Mouse (Mus musculus) neutrophil, adult 5-6 weeks (primary cell): ENCODE data around the gene Nek1. TPM values are rescaled to one million over a fixed set of nuclear protein-coding genes. Genes with fewer than 3 reads are reported as not detected.

Experiments
- ATAC-seq: fragments of 151-379, 151-347 bp; 2 replicates; pipeline ENCODE4 v1.8.0; 2017; ENCODE audit warnings: mild to moderate bottlenecking, moderate TSS enrichment; ENCODE audit not compliant: insufficient number of reproducible peaks, poor library complexity, low FRiP score, severe bottlenecking; ENCODE audit errors: extremely low read depth
- total RNA-seq: library from RNA; stranded (forward); fragments of 200-1000 nt; gene quantifications from 2 replicates; pipeline ENCODE4 v1.2.3, GENCODE M21; 2017

Gene Nek1
- 8.6 and 12.1 TPM in 2 replicates for total RNA-seq

DNA sequence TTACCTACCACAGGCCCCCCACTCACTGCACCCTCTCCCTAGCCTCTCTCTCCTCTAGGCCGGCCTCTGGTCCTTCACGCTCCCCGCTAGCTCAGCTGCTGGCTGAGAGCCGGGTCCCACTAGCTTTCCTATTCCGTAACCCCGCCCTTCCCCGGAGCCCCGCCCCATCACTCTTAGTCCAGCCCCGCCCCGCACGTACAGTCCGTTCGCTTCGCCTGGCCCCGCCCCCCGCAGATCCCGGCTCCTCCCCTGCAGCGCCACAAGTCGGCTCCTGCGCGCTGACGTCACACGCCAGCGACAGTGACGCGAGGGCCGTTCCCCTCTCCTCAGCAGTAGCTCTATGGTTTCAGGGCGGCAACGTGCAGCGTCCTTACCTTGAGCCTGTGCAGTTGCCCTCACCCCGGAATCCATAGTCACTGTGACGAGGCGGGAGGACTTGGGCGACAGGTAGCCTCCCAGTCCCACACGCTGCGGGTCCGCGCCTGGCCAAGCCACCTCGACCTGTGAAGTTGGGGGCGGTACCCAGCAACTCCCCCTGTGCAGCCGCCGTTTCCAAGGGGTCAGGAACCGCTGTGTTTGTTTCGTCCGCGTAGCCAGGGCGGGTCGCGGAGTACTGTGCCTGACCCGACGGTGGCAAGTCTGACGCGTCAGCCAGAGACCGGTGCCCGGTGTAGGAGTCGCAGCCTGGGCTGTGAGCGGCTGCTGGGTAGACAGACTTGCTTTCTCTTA lies at the start of gene Nek1:
Nek1 (plus strand) TSS at position 286 of the 729 bp plus-strand sequence.
- ATAC-seq: peak; percentile 95

DNA sequence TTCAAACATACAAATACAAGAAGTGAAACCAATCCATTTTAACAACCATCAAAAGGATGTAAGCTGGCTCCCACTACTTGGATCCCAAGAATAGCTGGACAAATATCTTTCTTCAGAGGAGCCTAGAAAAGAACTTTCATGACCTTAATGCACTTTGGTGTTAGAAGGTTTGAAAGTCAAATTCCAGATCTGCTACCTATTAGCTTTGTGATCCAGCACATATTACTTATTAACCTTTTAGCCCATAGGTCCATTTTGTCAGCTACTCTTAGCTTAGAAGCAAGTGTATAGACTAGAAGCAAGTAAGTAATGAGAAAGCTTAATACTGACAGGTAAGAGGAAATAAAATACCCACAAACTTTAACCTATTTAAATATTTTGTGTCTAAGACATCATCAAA lies 45.5 kb upstream of the Nek1 start:
- ATAC-seq: no peak

DNA sequence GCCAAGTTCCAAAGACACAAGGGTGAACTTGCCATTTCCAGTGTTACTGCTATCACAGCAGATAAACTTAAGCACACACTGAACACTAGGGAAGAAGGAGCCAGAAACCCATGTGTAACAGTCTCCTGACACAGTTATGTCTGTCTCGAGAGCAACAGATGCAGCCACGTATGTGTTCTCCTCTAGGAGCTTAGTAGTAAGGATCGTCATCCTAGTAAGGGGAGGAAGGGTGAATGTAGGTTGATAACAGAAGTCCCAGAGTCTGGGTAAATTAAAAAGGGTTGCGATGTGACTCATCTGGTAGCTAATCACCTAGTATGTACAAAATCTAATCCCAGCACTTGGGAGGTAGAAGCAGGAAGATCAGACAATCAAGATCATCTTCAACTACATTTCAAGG lies 43.1 kb upstream of the Nek1 start:
- no peak for ATAC-seq

DNA sequence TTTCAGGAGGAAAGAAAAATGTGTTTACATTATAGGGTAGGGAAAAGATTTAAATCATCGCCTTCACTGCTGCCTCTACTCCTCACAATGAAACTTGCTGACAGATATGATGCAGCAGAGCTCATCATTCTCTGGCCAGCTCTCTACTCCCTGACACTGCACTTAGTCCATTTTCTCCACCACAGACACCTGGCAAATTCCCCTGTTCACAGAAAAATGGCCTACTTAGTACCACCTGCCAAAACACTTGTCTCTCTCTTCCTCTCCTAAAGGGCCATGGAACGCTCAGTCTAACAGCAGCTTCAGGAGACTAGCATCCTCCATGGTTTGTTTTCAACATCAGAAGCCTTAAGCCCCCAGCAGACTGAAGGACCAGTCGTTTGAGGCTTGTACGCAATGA lies 41.7 kb upstream of the Nek1 start:
- no peak for ATAC-seq

DNA sequence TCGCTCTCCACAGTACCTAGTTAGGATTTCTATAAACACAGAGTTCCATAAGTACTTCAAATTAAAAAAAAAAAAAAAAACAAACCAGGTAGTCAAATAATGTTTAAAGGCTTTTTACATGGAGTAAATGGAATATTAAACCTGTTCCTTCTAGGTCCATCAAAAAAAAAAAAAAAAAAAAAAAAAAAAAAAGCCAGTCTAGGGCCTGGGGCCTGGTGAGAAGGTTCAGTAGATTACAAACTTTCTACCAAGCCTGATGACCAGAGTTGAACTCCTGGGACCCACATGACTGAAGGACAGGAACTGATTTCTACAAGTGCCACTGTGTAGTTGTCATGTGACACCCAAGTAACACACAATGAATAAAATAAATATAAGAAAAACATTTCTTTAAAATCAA lies 41.2 kb upstream of the Nek1 start:
- ATAC-seq: no peak

DNA sequence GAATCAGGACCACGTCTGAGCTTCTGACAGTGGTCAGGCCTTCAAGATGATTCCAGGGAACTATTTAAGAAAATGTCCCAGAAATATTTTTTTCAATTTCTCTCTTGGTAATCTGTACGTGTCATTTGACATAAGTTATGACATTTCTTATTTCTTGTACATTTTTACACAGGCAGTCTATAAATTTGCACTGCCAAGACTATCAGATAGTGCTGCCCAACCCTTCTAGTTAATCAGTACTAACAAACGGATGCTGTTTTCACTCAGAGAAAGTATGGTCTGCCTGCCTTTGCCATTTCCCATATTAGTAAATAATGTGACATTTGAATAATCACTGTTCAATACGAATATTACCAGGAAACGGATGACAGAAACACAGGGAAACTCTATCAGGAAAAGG lies 40.2 kb upstream of the Nek1 start:
- ATAC-seq: no peak

DNA sequence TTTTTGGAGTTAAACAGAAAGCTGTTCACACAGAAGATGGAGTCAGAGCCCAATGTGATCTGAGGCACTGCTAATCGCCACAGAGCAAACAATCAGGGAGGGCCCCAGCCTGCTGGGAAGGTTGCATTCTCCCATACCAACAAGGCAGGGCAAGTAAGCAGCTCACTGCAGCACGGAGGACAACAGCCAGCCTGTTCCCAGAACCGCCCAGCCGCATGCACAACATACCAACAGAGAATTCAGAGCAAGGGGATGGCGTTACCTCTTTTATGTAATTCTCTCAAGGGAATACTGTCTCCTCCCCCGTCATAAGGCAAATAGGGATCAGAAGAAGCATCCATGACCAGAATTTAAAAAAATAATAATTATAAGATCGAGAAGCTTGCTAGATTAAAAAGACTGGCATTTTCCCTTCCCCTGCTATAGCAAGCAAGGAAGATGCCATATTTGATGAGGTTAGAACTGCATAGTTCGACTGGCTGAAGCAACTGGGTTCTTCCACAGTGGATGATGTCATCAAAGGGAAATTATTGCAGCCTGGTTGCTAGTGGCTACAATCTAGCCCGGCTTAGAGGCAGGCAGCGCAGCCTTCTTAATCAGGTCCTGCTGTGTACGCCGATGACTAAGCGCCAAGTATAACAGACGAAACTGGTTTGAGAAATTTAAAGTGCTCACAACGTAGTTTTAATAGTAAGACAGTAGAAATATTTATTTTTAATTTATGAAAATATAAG lies 38.5 kb upstream of the Nek1 start:
- ATAC-seq: peak; percentile 46; the same call in 1 of the 2 replicates

DNA sequence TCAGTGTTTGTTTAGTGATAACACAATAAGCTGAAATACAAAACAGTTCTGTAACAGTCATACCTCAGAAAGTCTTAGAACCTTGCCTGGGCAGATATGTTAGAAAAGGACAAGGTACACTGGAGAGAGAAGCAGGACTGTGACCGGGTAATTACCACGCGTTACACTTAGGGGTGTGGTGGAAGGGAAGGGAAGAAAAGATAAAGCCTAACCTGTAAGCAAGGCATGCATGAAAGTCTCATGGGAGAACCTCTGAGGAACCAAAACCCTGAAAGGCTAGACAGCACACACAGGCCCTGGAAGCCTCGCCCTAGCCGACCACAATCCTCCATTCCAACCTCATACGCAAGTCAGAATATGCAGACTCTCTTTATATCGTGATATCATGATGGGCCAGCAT lies 36.1 kb upstream of the Nek1 start:
- ATAC-seq: peak; percentile 76

DNA sequence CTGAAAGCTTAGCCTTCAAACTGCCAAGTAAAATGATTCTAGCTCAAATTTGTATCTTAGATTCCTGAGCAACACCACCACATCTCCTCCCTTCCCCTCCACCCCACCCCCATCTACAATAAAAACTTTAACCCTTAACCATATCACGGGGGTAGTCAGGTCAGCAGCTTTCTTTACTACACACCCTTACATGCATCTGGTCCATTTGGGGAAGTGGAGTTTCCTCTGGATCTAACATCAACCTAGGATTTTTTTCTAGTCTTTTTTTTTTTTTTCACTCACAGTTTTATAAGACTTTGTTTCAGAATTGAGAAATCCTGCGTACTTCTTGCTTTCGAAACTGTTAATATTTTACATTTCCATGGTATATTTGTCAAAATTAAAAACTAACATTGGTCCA lies 30.2 kb upstream of the Nek1 start:
- no peak for ATAC-seq

DNA sequence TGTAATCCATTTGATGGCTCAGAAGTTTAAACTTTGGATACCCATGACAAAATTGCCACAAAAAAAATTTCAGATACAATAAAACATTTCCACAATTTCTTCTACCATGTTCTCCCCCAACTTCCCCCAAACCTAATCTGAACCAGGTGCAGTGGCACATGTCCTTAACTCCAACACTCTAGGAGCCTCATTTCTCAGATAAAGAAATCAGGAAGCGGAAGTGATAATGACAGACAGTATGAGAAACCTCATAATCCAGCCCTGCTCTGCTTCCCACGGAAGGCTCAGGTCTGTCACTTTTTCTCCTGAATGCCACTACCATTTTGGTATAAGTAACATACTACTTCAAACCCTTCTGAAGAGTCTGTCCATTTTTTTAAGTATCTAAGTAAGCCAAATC lies 29.1 kb upstream of the Nek1 start:
- no peak for ATAC-seq

DNA sequence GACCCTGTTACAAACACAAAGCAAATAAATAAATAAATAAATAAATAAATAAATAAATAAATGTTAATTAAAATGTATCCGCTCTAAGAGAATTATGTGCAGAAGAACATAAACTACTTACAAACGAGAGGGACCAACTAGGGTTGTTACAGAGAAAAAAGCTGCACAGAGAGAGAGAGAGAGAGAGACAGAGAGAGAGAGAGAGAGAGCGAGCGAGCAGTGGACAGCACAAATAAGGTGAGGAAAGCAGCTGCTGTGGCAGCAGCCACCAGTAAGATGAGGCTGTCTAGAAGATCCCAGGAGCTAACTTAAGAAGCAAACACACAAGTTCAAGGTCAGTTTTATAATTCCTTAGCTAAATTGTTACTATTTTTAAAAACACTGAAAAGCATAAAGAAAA lies 28.5 kb upstream of the Nek1 start:
- ATAC-seq: no peak

DNA sequence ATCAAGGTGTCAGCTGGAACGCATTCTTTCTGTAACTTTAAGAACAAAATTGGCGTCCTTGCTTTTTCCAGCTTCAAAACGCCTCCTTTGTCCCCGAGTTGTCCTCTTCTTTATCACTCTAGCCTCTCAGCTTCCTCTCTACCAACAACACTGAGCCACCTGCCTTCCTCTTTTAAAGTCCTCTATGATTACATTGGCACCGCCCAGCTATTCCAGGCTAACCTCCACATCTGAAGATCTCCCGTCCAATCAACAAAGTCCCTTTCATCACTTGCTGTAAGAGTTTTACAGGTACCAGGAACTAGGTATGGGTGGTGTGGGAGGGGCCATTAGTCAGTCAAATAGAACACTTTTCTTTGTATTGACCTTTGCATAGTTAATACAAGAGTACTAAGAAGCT lies 27.7 kb upstream of the Nek1 start:
- ATAC-seq: no peak

DNA sequence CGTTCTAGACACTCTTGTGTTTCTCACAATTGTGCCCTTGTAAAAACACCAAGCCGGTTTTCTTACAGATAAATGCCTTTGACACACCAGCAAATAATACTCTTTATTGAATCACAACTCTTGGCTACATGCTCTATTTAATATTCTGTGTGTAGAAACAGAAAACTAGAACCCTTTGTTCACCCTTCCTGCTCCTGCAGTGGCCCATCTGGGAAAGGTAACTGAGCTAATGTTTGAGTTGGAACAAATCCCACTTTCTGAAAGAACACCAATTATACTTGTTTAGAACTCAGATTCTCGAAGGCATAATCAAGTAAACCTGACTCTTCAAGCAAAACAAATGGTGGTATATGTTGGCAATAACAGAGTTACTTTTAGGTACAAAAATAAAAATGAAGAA lies 27.3 kb upstream of the Nek1 start:
- no peak for ATAC-seq

DNA sequence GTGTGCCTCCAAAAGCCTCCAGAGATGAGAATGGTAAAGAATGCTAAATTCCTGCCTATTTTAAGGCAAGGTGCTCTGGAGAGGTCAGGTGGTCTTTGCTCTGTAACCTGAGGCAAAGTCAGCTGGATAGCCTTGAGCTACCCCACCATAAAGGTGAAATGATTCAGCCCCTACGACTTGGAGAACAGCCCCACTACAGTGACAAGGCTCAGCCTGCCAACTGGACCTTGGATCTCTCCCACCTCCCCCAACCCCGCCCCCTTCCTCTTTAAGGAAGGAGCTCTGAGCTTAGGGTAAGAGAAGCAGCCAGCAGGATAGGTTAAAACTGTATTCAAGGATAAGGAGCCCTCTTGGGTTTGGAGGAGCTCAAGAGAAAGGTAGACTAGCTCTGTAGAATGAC lies 23.9 kb upstream of the Nek1 start:
- ATAC-seq: no peak

DNA sequence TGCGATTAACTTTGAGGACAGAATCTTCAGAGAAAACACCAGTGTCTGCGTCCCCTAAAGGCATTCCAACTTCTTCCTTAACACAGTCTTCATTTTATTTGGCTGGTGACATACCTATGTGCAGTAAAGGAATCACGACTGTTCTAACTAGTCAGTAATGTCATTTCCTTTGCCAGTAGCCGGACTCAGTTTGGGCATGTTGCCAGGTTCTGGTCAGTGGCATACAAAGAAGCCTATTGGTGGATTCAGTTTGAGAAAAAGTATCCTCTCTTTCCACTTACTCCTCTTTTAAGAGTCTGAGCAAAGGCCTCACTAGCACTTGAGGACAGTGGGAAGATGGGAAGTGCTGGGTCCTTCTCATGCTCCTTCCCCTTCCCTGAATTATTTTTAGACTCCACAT lies 21.2 kb upstream of the Nek1 start:
- ATAC-seq: no peak

DNA sequence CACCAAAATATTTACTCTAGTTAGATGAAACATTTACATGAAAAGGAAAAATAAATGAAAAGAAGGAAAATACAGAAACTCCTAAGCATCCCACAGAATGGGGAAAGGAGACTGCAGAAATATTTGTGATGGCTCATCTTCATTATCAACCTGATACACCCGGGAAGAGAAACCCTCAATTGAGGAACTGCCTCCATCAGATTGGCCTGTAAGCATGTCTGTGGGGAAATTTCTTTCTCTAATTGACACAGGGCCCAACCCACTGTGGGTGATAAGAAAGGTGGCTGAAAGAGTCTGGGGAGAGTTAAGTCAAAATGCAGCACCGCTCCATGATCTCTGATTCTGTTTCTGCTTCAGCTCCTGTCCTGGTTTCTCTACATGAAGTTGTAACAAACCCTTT lies 19.5 kb upstream of the Nek1 start:
- ATAC-seq: no peak

DNA sequence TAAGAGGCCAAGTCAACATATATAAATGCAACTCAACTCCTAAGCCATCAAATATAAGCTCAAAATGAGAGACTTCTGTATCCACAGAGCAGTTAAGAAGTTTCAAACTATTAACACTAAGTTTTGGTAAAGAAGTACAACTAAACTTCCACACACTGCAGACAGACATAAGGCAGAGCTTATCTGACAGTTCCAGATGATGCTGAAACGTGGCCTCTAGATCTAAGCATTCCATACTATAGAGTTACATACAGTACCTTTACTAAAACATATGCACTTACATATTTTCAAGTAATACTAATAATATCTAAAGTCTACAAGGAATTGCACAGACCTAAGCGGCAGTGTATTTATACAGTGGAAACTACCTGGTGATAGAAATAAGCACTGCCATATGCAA lies 18.2 kb upstream of the Nek1 start:
- ATAC-seq: no peak

DNA sequence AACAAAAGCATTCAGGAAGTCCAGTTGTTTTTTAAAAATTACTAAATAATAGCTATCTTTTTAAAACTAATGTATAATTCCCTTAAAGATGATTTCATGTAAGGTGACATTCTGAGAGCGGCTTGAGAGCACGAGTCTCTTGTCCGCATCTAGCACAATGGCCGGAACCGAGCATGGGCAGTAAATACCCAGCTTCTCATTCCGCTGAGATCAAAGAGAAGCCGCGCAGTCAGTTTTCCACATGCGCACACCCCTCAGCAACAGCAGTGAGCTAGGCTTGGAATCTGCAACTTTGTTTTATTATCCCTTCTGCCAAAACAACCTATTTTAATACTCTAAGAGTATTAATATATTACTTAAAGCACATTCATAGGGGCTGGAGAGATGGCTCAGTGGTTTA lies 16.2 kb upstream of the Nek1 start:
- no peak for ATAC-seq

DNA sequence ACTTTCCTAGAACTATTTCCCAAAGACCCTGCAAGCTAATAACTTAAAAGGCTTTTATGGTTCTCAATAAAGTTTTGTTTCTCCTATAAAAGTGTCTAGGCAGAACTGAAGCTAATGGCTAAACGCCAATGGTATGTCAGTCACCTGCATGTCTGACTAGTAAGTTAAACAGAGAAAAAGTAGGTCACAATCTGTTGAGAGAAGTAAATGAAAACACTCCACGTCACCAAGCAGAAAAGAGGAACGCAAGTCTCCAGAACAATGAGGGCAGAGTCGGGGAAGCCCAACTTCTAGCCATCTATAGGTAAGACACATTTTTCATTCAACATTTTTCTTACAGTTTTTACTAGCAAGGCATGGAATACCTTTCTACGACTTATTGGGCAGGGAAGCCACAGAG lies 14.5 kb upstream of the Nek1 start:
- no peak for ATAC-seq

DNA sequence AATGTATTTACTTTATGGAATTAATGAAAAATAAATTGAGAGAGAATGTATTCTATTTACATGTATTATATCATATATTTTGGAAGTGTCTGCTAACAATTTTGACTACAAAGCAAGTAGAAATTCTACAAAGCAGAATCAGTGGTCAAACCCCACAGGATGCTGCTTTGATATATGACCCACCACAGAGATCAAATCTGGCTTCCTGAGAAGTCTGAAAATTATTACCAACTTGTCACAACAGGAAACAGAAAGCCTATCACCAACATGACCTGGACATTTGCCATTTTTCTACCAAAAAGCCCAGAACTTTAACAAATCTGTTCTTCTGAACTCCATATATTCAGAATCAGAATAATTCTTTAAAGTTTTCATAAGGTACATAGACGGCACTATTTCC lies 11.6 kb upstream of the Nek1 start:
- no peak for ATAC-seq
